Mouse (Mus musculus) stomach, postnatal 0 days (tissue): ENCODE measurements around the gene Mdh1.

ENCODE experiments used
- CTCF ChIP-seq: IDR thresholded peaks from 2 replicates; pipeline ENCODE4 v1.5.1; 2016; ENCODE audit warnings: antibody characterized with exemption, low read depth, mild to moderate bottlenecking, moderate library complexity
- EP300 ChIP-seq: optimal IDR thresholded peaks from 2 replicates; pipeline ENCODE3; 2016; ENCODE audit warnings: antibody characterized with exemption

- TF ChIP-seq CTCF, result no peak
- no peak for TF ChIP-seq EP300
Measured at GRCm38 (mm10) chr11:21540072-21540471, 32.1 kb downstream of the Mdh1 start.
